Mouse (Mus musculus): ENCODE measurements around the gene Myh14.

DNA sequence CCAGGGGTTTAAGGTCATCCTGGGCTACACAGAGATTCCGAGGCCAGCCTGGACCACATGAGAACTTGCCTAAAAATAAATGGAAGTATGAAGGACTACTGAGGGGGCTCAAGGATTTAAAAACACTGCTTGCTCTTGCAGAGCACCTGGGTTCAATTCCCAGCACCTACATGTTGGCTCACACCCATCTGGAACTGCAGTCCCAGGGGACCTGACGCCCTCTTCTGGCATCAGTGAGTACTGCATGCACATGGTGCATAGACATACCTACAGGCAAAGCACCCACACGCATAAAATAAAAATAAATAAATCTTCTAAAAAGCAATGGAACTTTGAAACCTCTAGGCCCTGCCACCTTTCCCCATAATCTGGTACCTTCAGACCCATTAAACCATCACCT lies 18.2 kb upstream of the Myh14 start:
- TF ChIP-seq CTCF (IDR thresholded peaks at IDR 0.05; ENCODE audit: low read depth) (peak; percentile 15; the same call in 1 of the 2 replicates), EP300 (IDR thresholded peaks at IDR 0.05; ENCODE audit: low read depth) (no peak)

All from heart, postnatal 0 days (tissue).